Mouse (Mus musculus): ENCODE measurements around the gene Tmem86a. TPM values are rescaled to one million over a fixed set of nuclear protein-coding genes. Genes with fewer than 3 reads are reported as not detected.

Gene Tmem86a
- polyA plus RNA-seq, 1 experiment from 2014 or later, result 43.8 TPM

GRCm38 (mm10) chr7:47076729-47077128, 26.3 kb downstream of the Tmem86a start:
- no peak overlapping the region for H3K27ac ChIP-seq (ENCODE audit: low read depth, low read length)
- H3K36me3 ChIP-seq (ENCODE audit: control insufficient read depth, insufficient read depth), result no peaks in the 10 kb centered on the region
- no peak overlapping the region for H3K4me2 ChIP-seq (replicated peaks; ENCODE audit: low read depth)
- H3K9ac ChIP-seq (ENCODE audit: low read depth, low read length), result no peak overlapping the region
- no peaks in the 10 kb centered on the region for H3K27me3 ChIP-seq (replicated peaks; ENCODE audit: control insufficient read depth, insufficient read depth, low read length)
- no peak for ATAC-seq
- no peaks in the 10 kb centered on the region for H3K9me3 ChIP-seq (ENCODE audit: control insufficient read depth)
- 63% methylated on average over 3 of the region's 3 CpGs for WGBS
- no peak for TF ChIP-seq CTCF (IDR thresholded peaks at IDR 0.05; ENCODE audit: low read depth)
- peaks cover 11% of the 10 kb centered on the region; the same call in 1 of the 2 replicates for H3K4me1 ChIP-seq (replicated peaks; ENCODE audit: control insufficient read depth, insufficient read depth, low read length)
- no peak overlapping the region for H3K4me3 ChIP-seq (ENCODE audit: low read depth, low read length)

GRCm38 (mm10) chr7:47077451-47077850, 27.1 kb downstream of the Tmem86a start:
- WGBS, result 60% methylated on average over 8 of the region's 8 CpGs
- H3K9ac ChIP-seq (ENCODE audit: low read depth, low read length), result no peak overlapping the region
- no peaks in the 10 kb centered on the region for H3K36me3 ChIP-seq (ENCODE audit: control insufficient read depth, insufficient read depth)
- no peaks in the 10 kb centered on the region for H3K27me3 ChIP-seq (replicated peaks; ENCODE audit: control insufficient read depth, insufficient read depth, low read length)
- no peak overlapping the region for H3K4me3 ChIP-seq (ENCODE audit: low read depth, low read length)
- H3K9me3 ChIP-seq (ENCODE audit: control insufficient read depth), result no peaks in the 10 kb centered on the region
- no peak for ATAC-seq
- H3K4me1 ChIP-seq (replicated peaks; ENCODE audit: control insufficient read depth, insufficient read depth, low read length), result peaks cover 11% of the 10 kb centered on the region; the same call in 1 of the 2 replicates
- H3K27ac ChIP-seq (ENCODE audit: low read depth, low read length), result no peak overlapping the region
- H3K4me2 ChIP-seq (replicated peaks; ENCODE audit: low read depth), result no peak overlapping the region
- TF ChIP-seq CTCF (IDR thresholded peaks at IDR 0.05; ENCODE audit: low read depth), result peak; percentile 63

GRCm38 (mm10) chr7:47080868-47081267, 30.5 kb downstream of the Tmem86a start:
- Histone ChIP-seq H3K4me3 (ENCODE audit: low read depth, low read length) (no peak overlapping the region), H3K9me3 (ENCODE audit: control insufficient read depth) (no peaks in the 10 kb centered on the region), H3K36me3 (ENCODE audit: control insufficient read depth, insufficient read depth) (no peaks in the 10 kb centered on the region), H3K27ac (ENCODE audit: low read depth, low read length) (no peak overlapping the region), H3K4me2 (replicated peaks; ENCODE audit: low read depth) (no peak overlapping the region), H3K9ac (ENCODE audit: low read depth, low read length) (no peak overlapping the region), H3K4me1 (replicated peaks; ENCODE audit: control insufficient read depth, insufficient read depth, low read length) (no peaks in the 10 kb centered on the region), H3K27me3 (replicated peaks; ENCODE audit: control insufficient read depth, insufficient read depth, low read length) (no peaks in the 10 kb centered on the region)
- WGBS, result 66% methylated on average over 3 of the region's 3 CpGs
- ATAC-seq, result no peak
- TF ChIP-seq CTCF (IDR thresholded peaks at IDR 0.05; ENCODE audit: low read depth), result no peak

GRCm38 (mm10) chr7:47081277-47081676, 30.9 kb downstream of the Tmem86a start:
- no peak overlapping the region for H3K4me2 ChIP-seq (replicated peaks; ENCODE audit: low read depth)
- H3K27me3 ChIP-seq (replicated peaks; ENCODE audit: control insufficient read depth, insufficient read depth, low read length), result no peaks in the 10 kb centered on the region
- no peaks in the 10 kb centered on the region for H3K9me3 ChIP-seq (ENCODE audit: control insufficient read depth)
- no peaks in the 10 kb centered on the region for H3K36me3 ChIP-seq (ENCODE audit: control insufficient read depth, insufficient read depth)
- ATAC-seq, result peak; percentile 51
- no peak overlapping the region for H3K4me3 ChIP-seq (ENCODE audit: low read depth, low read length)
- TF ChIP-seq CTCF (IDR thresholded peaks at IDR 0.05; ENCODE audit: low read depth), result peak; percentile 99
- no peak overlapping the region for H3K27ac ChIP-seq (ENCODE audit: low read depth, low read length)
- 15% methylated on average over 6 of the region's 6 CpGs for WGBS
- no peaks in the 10 kb centered on the region for H3K4me1 ChIP-seq (replicated peaks; ENCODE audit: control insufficient read depth, insufficient read depth, low read length)
- no peak overlapping the region for H3K9ac ChIP-seq (ENCODE audit: low read depth, low read length)

GRCm38 (mm10) chr7:47085075-47085474, 34.7 kb downstream of the Tmem86a start:
- H3K4me1 ChIP-seq (replicated peaks; ENCODE audit: control insufficient read depth, insufficient read depth, low read length), result no peaks in the 10 kb centered on the region
- no peak for ATAC-seq
- H3K4me3 ChIP-seq (ENCODE audit: low read depth, low read length), result no peak overlapping the region
- H3K9ac ChIP-seq (ENCODE audit: low read depth, low read length), result no peak overlapping the region
- no peak overlapping the region for H3K4me2 ChIP-seq (replicated peaks; ENCODE audit: low read depth)
- H3K36me3 ChIP-seq (ENCODE audit: control insufficient read depth, insufficient read depth), result no peaks in the 10 kb centered on the region
- WGBS, result 61% methylated on average over 1 of the region's 1 CpGs
- no peak for TF ChIP-seq CTCF (IDR thresholded peaks at IDR 0.05; ENCODE audit: low read depth)
- H3K27me3 ChIP-seq (replicated peaks; ENCODE audit: control insufficient read depth, insufficient read depth, low read length), result no peaks in the 10 kb centered on the region
- no peaks in the 10 kb centered on the region for H3K9me3 ChIP-seq (ENCODE audit: control insufficient read depth)
- H3K27ac ChIP-seq (ENCODE audit: low read depth, low read length), result no peak overlapping the region

- H3K36me3 ChIP-seq (ENCODE audit: control insufficient read depth, insufficient read depth), result no peaks in the 10 kb centered on the region
- H3K4me3 ChIP-seq (ENCODE audit: low read depth, low read length), result no peak overlapping the region
- no peaks in the 10 kb centered on the region for H3K27me3 ChIP-seq (replicated peaks; ENCODE audit: control insufficient read depth, insufficient read depth, low read length)
- no peak overlapping the region for H3K4me2 ChIP-seq (replicated peaks; ENCODE audit: low read depth)
- 90% methylated on average over 5 of the region's 5 CpGs for WGBS
- ATAC-seq, result no peak
- no peak overlapping the region for H3K27ac ChIP-seq (ENCODE audit: low read depth, low read length)
- no peak for TF ChIP-seq CTCF (IDR thresholded peaks at IDR 0.05; ENCODE audit: low read depth)
- no peak overlapping the region for H3K9ac ChIP-seq (ENCODE audit: low read depth, low read length)
- no peaks in the 10 kb centered on the region for H3K4me1 ChIP-seq (replicated peaks; ENCODE audit: control insufficient read depth, insufficient read depth, low read length)
- no peaks in the 10 kb centered on the region for H3K9me3 ChIP-seq (ENCODE audit: control insufficient read depth)
Observed at GRCm38 (mm10) chr7:47093935-47094334, 43.5 kb downstream of the Tmem86a start.

- ATAC-seq, result no peak
- Histone ChIP-seq H3K4me3 (ENCODE audit: low read depth, low read length) (no peak overlapping the region), H3K9ac (ENCODE audit: low read depth, low read length) (no peak overlapping the region), H3K36me3 (ENCODE audit: control insufficient read depth, insufficient read depth) (no peaks in the 10 kb centered on the region), H3K27me3 (replicated peaks; ENCODE audit: control insufficient read depth, insufficient read depth, low read length) (no peaks in the 10 kb centered on the region), H3K4me1 (replicated peaks; ENCODE audit: control insufficient read depth, insufficient read depth, low read length) (no peaks in the 10 kb centered on the region), H3K4me2 (replicated peaks; ENCODE audit: low read depth) (no peak overlapping the region), H3K27ac (ENCODE audit: low read depth, low read length) (no peak overlapping the region), H3K9me3 (ENCODE audit: control insufficient read depth) (no peaks in the 10 kb centered on the region)
- 45% methylated on average over 2 of the region's 2 CpGs for whole genome bisulfite sequencing
- TF ChIP-seq CTCF (IDR thresholded peaks at IDR 0.05; ENCODE audit: low read depth), result no peak
Observed at GRCm38 (mm10) chr7:47094969-47095368, 44.6 kb downstream of the Tmem86a start.

Data from intestine, postnatal 0 days (tissue).